Mouse (Mus musculus) neural tube, embryonic 11.5 days (tissue): ENCODE measurements around the gene Serpinh1. TPM values are rescaled to one million over a fixed set of nuclear protein-coding genes. Genes with fewer than 3 reads are reported as not detected.

Experiments
- ATAC-seq: fragments of 200-750 bp; cut with Nextera tagmentation; 2 replicates; pipeline ENCODE4 v1.8.0; 2017; ENCODE audit warnings: moderate number of reproducible peaks, mild to moderate bottlenecking, moderate TSS enrichment, moderate library complexity; ENCODE audit not compliant: insufficient read depth, low FRiP score, low TSS enrichment
- DNase-seq: peaks from one replicate; pipeline ENCODE4 v3.0.0-alpha.2; 2015; ENCODE audit warnings: low spot score
- H3K27ac ChIP-seq: fragments of 300-500 bp; sonication (generic); 2 replicates; pipeline ENCODE4 v1.5.1; 2014; ENCODE audit warnings: low read depth, mild to moderate bottlenecking, low read length
- H3K27me3 ChIP-seq: fragments of 300-500 bp; sonication (generic); 2 replicates; pipeline ENCODE4 v1.6.1; 2014; ENCODE audit warnings: mild to moderate bottlenecking, low read length, mixed read lengths; ENCODE audit not compliant: control insufficient read depth, insufficient read depth
- H3K36me3 ChIP-seq: fragments of 300-500 bp; sonication (generic); 2 replicates; pipeline ENCODE4 v1.6.1; 2014; ENCODE audit warnings: mild to moderate bottlenecking, low read length, moderate library complexity, mixed read lengths; ENCODE audit not compliant: control insufficient read depth, insufficient read depth
- H3K4me1 ChIP-seq: fragments of 300-500 bp; sonication (generic); 2 replicates; pipeline ENCODE4 v1.6.1; 2014; ENCODE audit warnings: low read length, mixed read lengths; ENCODE audit not compliant: control insufficient read depth, insufficient read depth
- H3K4me2 ChIP-seq: fragments of 300-500 bp; sonication (generic); 2 replicates; pipeline ENCODE4 v1.6.1; 2014; ENCODE audit warnings: low read depth, mild to moderate bottlenecking, moderate library complexity
- H3K4me3 ChIP-seq: fragments of 300-500 bp; sonication (generic); 2 replicates; pipeline ENCODE4 v1.5.1; 2014; ENCODE audit warnings: low read depth, low read length
- H3K9ac ChIP-seq: fragments of 300-500 bp; sonication (generic); 2 replicates; pipeline ENCODE4 v1.6.1; 2014; ENCODE audit warnings: mild to moderate bottlenecking, low read length
- H3K9me3 ChIP-seq: fragments of 300-500 bp; sonication (generic); 2 replicates; pipeline ENCODE4 v1.6.1; 2016; ENCODE audit warnings: low read length; ENCODE audit not compliant: control insufficient read depth
- WGBS: fragments of 180-500 bp; shearing (Covaris S2); extraction: QIAGEN DNeasy Blood & Tissue Kit; methylation state at CpG from one replicate; pipeline ENCODE4 v1.1.7; 2014; 5-methylcytosine and 5-hydroxymethylcytosine counted together
- polyA plus RNA-seq: library from polyadenylated mRNA; unstranded; fragments of >200 nt; fragmentation: Nextera tagmentation; extraction: Ambion mirVana; gene quantifications from 2 replicates; pipeline ENCODE4 v1.2.1, GENCODE M21; 2014

The Serpinh1 gene
- polyA plus RNA-seq, 1 experiment from 2014 or later = 339 TPM

- H3K4me2 ChIP-seq = no peak overlapping the region
- no peaks in the 10 kb centered on the region for H3K9me3 ChIP-seq
- H3K4me3 ChIP-seq = no peak overlapping the region
- H3K27ac ChIP-seq = no peak overlapping the region
- no peak overlapping the region for H3K9ac ChIP-seq
- no peaks in the 10 kb centered on the region for H3K36me3 ChIP-seq
- 71% methylated on average over 6 of the region's 6 CpGs for WGBS
- DNase-seq (no peak), ATAC-seq (no peak)
- H3K4me1 ChIP-seq = peaks cover 24% of the 10 kb centered on the region
- no peaks in the 10 kb centered on the region for H3K27me3 ChIP-seq
These were observed 26.9 kb downstream of the Serpinh1 start for GRCm38 (mm10) chr7:99326128-99326527.

- Histone ChIP-seq H3K27me3 (no peaks in the 10 kb centered on the region), H3K9ac (no peak overlapping the region), H3K4me2 (0 out of 2 replicates have a peak overlapping the region, but pooled peaks have one; percentile 10), H3K4me3 (no peak overlapping the region), H3K9me3 (no peaks in the 10 kb centered on the region), H3K27ac (peak overlapping the region; percentile 58), H3K4me1 (peaks cover 33% of the 10 kb centered on the region), H3K36me3 (no peaks in the 10 kb centered on the region)
- ATAC-seq (peak; percentile 62), DNase-seq (peak; percentile 46)
- WGBS = 4% methylated on average over 10 of the region's 10 CpGs
These were observed 28.2 kb downstream of the Serpinh1 start for GRCm38 (mm10) chr7:99324810-99325209.

GRCm38 (mm10) chr7:99323321-99323700 is 29.7 kb downstream of the Serpinh1 start:
- Histone ChIP-seq H3K9ac (no peak overlapping the region), H3K27me3 (no peaks in the 10 kb centered on the region), H3K36me3 (no peaks in the 10 kb centered on the region), H3K9me3 (no peaks in the 10 kb centered on the region), H3K4me2 (no peak overlapping the region), H3K4me3 (no peak overlapping the region), H3K4me1 (peaks cover 32% of the 10 kb centered on the region), H3K27ac (no peak overlapping the region)
- 88% methylated on average over 9 of the region's 9 CpGs for WGBS
- no peak for ATAC-seq
- no peak for DNase-seq

- no peak for DNase-seq
These were observed 30.2 kb downstream of the Serpinh1 start for GRCm38 (mm10) chr7:99322691-99323320.

GRCm38 (mm10) chr7:99320524-99320923 is 32.5 kb downstream of the Serpinh1 start:
- no peak for ATAC-seq
- Histone ChIP-seq H3K4me1 (peaks cover 25% of the 10 kb centered on the region), H3K27me3 (no peaks in the 10 kb centered on the region), H3K27ac (no peak overlapping the region; the same call in 1 of the 2 replicates), H3K36me3 (no peaks in the 10 kb centered on the region), H3K9ac (no peak overlapping the region), H3K9me3 (no peaks in the 10 kb centered on the region), H3K4me2 (no peak overlapping the region), H3K4me3 (no peak overlapping the region)
- DNase-seq = no peak
- WGBS = 39% methylated on average over 14 of the region's 14 CpGs

More at GRCm38 (mm10) chr7:99322691-99323320, 30.2 kb downstream of the Serpinh1 start:
- Histone ChIP-seq H3K27me3 (no peaks in the 10 kb centered on the region), H3K4me2 (no peak overlapping the region), H3K4me1 (peaks cover 32% of the 10 kb centered on the region), H3K4me3 (no peak overlapping the region), H3K27ac (no peak overlapping the region), H3K9ac (no peak overlapping the region), H3K36me3 (no peaks in the 10 kb centered on the region), H3K9me3 (no peaks in the 10 kb centered on the region)
- no peak for ATAC-seq
- WGBS = 88% methylated on average over 6 of the region's 6 CpGs

GRCm38 (mm10) chr7:99317475-99317874 is 35.6 kb downstream of the Serpinh1 start:
- Histone ChIP-seq H3K9me3 (no peaks in the 10 kb centered on the region), H3K4me2 (no peak overlapping the region), H3K4me1 (peaks cover 29% of the 10 kb centered on the region), H3K9ac (no peak overlapping the region), H3K4me3 (no peak overlapping the region), H3K36me3 (no peaks in the 10 kb centered on the region), H3K27me3 (no peaks in the 10 kb centered on the region), H3K27ac (no peak overlapping the region)
- no peak for ATAC-seq
- DNase-seq = no peak
- 59% methylated on average over 7 of the region's 7 CpGs for WGBS

GRCm38 (mm10) chr7:99316207-99316606 is 36.8 kb downstream of the Serpinh1 start:
- no peaks in the 10 kb centered on the region for H3K9me3 ChIP-seq
- no peak overlapping the region for H3K9ac ChIP-seq
- no peaks in the 10 kb centered on the region for H3K27me3 ChIP-seq
- WGBS = 55% methylated on average over 7 of the region's 7 CpGs
- H3K4me3 ChIP-seq = no peak overlapping the region
- no peak overlapping the region for H3K27ac ChIP-seq
- no peak overlapping the region for H3K4me2 ChIP-seq
- DNase-seq = no peak
- peaks cover 41% of the 10 kb centered on the region for H3K4me1 ChIP-seq
- no peaks in the 10 kb centered on the region for H3K36me3 ChIP-seq
- no peak for ATAC-seq

GRCm38 (mm10) chr7:99314565-99314964 is 38.5 kb downstream of the Serpinh1 start:
- Histone ChIP-seq H3K4me1 (peaks cover 29% of the 10 kb centered on the region), H3K4me3 (no peak overlapping the region), H3K27me3 (no peaks in the 10 kb centered on the region)

GRCm38 (mm10) chr7:99313253-99313652 is 39.8 kb downstream of the Serpinh1 start:
- DNase-seq (no peak), ATAC-seq (no peak)
- Histone ChIP-seq H3K27ac (0 out of 2 replicates have a peak overlapping the region, but pooled peaks have one; percentile 45), H3K36me3 (no peaks in the 10 kb centered on the region), H3K27me3 (no peaks in the 10 kb centered on the region), H3K4me2 (no peak overlapping the region), H3K9me3 (no peaks in the 10 kb centered on the region), H3K4me1 (peaks cover 27% of the 10 kb centered on the region), H3K4me3 (no peak overlapping the region), H3K9ac (no peak overlapping the region)
- 54% methylated on average over 8 of the region's 8 CpGs for WGBS

More at GRCm38 (mm10) chr7:99314565-99314964, 38.5 kb downstream of the Serpinh1 start:
- Histone ChIP-seq H3K9ac (no peak overlapping the region), H3K27ac (no peak overlapping the region), H3K9me3 (no peaks in the 10 kb centered on the region), H3K36me3 (no peaks in the 10 kb centered on the region), H3K4me2 (no peak overlapping the region)
- ATAC-seq (no peak), DNase-seq (no peak)
- 89% methylated on average over 4 of the region's 4 CpGs for WGBS
